ENCODE assay signal across 8 mouse cellular contexts in the genomic region with DNA sequence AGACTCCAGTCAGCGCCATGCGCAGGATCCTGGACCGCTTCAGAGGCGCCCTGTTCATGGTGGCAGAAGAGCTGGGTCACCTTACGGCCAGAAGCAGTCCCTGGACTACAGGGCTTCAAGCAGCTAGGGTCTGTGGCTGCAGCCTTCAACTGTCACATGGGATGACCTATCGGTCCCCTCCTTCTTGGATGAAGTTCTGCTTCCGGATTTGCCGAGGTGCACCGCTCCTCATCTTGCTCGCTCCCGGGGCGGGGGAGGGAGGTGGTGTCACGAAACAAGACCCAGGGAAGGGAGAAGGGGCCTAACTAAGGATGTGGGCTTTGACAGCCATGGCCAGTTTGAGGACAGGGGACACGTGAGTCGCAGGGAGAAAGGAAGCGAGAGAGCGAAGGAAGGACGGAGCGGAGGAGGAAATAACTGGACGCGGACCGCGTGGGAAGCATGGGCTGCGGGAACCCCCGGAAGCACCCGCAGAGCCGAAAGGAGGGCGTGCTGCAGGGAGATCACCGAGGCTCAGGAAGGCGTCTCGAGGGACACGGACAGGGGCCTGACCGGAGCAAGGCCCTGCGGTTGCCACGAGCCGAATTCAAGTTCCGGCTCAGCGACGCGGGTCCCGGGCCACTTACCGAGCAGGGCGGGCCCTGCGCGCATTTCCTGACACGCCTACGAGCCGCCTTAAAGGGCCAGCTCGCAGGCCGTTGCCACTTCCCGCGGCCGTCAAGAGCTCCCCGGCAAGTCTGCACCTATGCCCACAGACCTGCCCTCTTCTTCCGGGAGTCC. TPM values are rescaled to one million over a fixed set of nuclear protein-coding genes. Genes with fewer than 3 reads are reported as not detected.
DNase-seq lines count a peak whose midpoint lies in the region; ATAC-seq lines count a peak whose summit lies in the region.

No protein-coding gene starts in this region.

- peak overlapping the region; percentile 69 for H3K9ac ChIP-seq in limb, embryonic 12.5 days (replicated peaks)
- peak overlapping the region; percentile 66 for H3K9ac ChIP-seq in midbrain, embryonic 14.5 days (replicated peaks; ENCODE audit: low read length)

- ATAC-seq in granulocyte monocyte progenitor cell, adult 5-6 weeks (replicated peaks; ENCODE audit: poor library complexity, severe bottlenecking) = peak; percentile 73
- peak; percentile 74 for ATAC-seq in limb, embryonic 12.5 days (ENCODE audit: insufficient number of reproducible peaks, insufficient read depth, low FRiP score, low TSS enrichment, low read depth)
- ATAC-seq in midbrain, embryonic 14.5 days (ENCODE audit: low FRiP score, low TSS enrichment) = peak; percentile 82

- H3K27ac ChIP-seq in embryonic facial prominence, embryonic 10.5 days (replicated peaks) = peak overlapping the region; percentile 84
- H3K27ac ChIP-seq in limb, embryonic 12.5 days = no peak overlapping the region
- H3K27ac ChIP-seq in midbrain, embryonic 14.5 days (replicated peaks; ENCODE audit: low read depth, low read length) = peak overlapping the region; percentile 61

- peaks cover 40% of the 10 kb centered on the region for H3K4me1 ChIP-seq in embryonic facial prominence, embryonic 10.5 days
- H3K4me1 ChIP-seq in limb, embryonic 12.5 days (replicated peaks) = peaks cover 28% of the 10 kb centered on the region
- H3K4me1 ChIP-seq in midbrain, embryonic 14.5 days (ENCODE audit: control insufficient read depth, insufficient read depth, low read length) = peaks cover 33% of the 10 kb centered on the region

- peak overlapping the region; percentile 90 for H3K4me3 ChIP-seq in embryonic facial prominence, embryonic 10.5 days
- H3K4me3 ChIP-seq in limb, embryonic 12.5 days (replicated peaks) = peak overlapping the region; percentile 75
- peak overlapping the region; percentile 75 for H3K4me3 ChIP-seq in midbrain, embryonic 14.5 days (replicated peaks; ENCODE audit: low read depth, low read length)

- H3K4me2 ChIP-seq in limb, embryonic 12.5 days = peak overlapping the region; percentile 92
- H3K4me2 ChIP-seq in midbrain, embryonic 14.5 days (ENCODE audit: low read length) = peak overlapping the region; percentile 90

- peak; percentile 85 for DNase-seq in 3134 (ENCODE audit: extremely low read depth, insufficient read length, low spot score)
- DNase-seq in adrenal gland, postnatal 14 days = peak; percentile 89
- DNase-seq in embryonic facial prominence, embryonic 10.5 days (ENCODE audit: low spot score) = peak; percentile 87
- peak; percentile 84 for DNase-seq in kidney, adult 11 months
- DNase-seq in midbrain, embryonic 14.5 days = peak; percentile 92
- peak; percentile 63 for DNase-seq in spleen, adult 12 weeks (ENCODE audit: low spot score)

- no peaks in the 10 kb centered on the region for H3K9me3 ChIP-seq in embryonic facial prominence, embryonic 10.5 days
- H3K9me3 ChIP-seq in limb, embryonic 12.5 days = no peaks in the 10 kb centered on the region
- H3K9me3 ChIP-seq in midbrain, embryonic 14.5 days (ENCODE audit: control insufficient read depth, low read length) = no peaks in the 10 kb centered on the region

- H3K27me3 ChIP-seq in embryonic facial prominence, embryonic 10.5 days (replicated peaks; ENCODE audit: low read depth, poor library complexity, severe bottlenecking) = peaks cover 34% of the 10 kb centered on the region
- H3K27me3 ChIP-seq in limb, embryonic 12.5 days = peaks cover 29% of the 10 kb centered on the region
- H3K27me3 ChIP-seq in midbrain, embryonic 14.5 days (ENCODE audit: control insufficient read depth, insufficient read depth, low read length) = peaks cover 17% of the 10 kb centered on the region

- WGBS in embryonic facial prominence, embryonic 10.5 days = under 1% methylated on average over 55 of the region's 55 CpGs
- WGBS in limb, embryonic 12.5 days = under 1% methylated on average over 54 of the region's 55 CpGs
- under 1% methylated on average over 55 of the region's 55 CpGs for WGBS in midbrain, embryonic 14.5 days

- peaks cover 5% of the 10 kb centered on the region for H3K36me3 ChIP-seq in embryonic facial prominence, embryonic 10.5 days (replicated peaks)
- peaks cover 3% of the 10 kb centered on the region for H3K36me3 ChIP-seq in limb, embryonic 12.5 days
- peaks cover 1% of the 10 kb centered on the region; the same call in 1 of the 2 replicates for H3K36me3 ChIP-seq in midbrain, embryonic 14.5 days (ENCODE audit: control insufficient read depth, insufficient read depth, low read length)

RNA-seq across cellular contexts. Expression of gene Slc35c1, which starts 1.0 kb away (rescaled TPM):
- total RNA-seq in adrenal gland, postnatal 14 days (2021) = 15.6 and 19.5 TPM in 2 replicates
- 12.6 and 13.5 TPM in 2 replicates for polyA plus RNA-seq in embryonic facial prominence, embryonic 10.5 days (2016; fragmentation: Nextera tagmentation; extraction: Ambion mirVana)
- 84.7 and 86.6 TPM in 2 replicates for total RNA-seq in granulocyte monocyte progenitor cell, adult 5-6 weeks (2014; fragmentation: Nextera tagmentation)
- 23.4 and 23.8 TPM in 2 replicates for total RNA-seq in granulocyte monocyte progenitor cell, adult 5-6 weeks (2017)
- 7.2 and 9.1 TPM in 2 replicates for polyA plus RNA-seq in limb, embryonic 12.5 days (2016; fragmentation: Nextera tagmentation; extraction: Ambion mirVana)
- polyA plus RNA-seq in midbrain, embryonic 14.5 days (2014; fragmentation: Nextera tagmentation; extraction: Ambion mirVana) = 8.6 and 11.9 TPM in 2 replicates

RNA-seq across cellular contexts. Expression of gene Cry2, which starts 25.5 kb away (rescaled TPM):
- total RNA-seq in adrenal gland, postnatal 14 days (2021) = 31.8 and 37.3 TPM in 2 replicates
- polyA plus RNA-seq in embryonic facial prominence, embryonic 10.5 days (2016; fragmentation: Nextera tagmentation; extraction: Ambion mirVana) = 23.4 and 23.7 TPM in 2 replicates
- 12.3 and 15.8 TPM in 2 replicates for total RNA-seq in granulocyte monocyte progenitor cell, adult 5-6 weeks (2014; fragmentation: Nextera tagmentation)
- total RNA-seq in granulocyte monocyte progenitor cell, adult 5-6 weeks (2017) = 8.4 and 8.7 TPM in 2 replicates
- 27.1 TPM in 2 replicates for polyA plus RNA-seq in limb, embryonic 12.5 days (2016; fragmentation: Nextera tagmentation; extraction: Ambion mirVana)
- 33.3 and 33.9 TPM in 2 replicates for polyA plus RNA-seq in midbrain, embryonic 14.5 days (2014; fragmentation: Nextera tagmentation; extraction: Ambion mirVana)

RNA-seq across cellular contexts. Expression of gene Mapk8ip1, which starts 58.3 kb away (rescaled TPM):
- total RNA-seq in adrenal gland, postnatal 14 days (2021) = 21.2 and 22.8 TPM in 2 replicates
- polyA plus RNA-seq in embryonic facial prominence, embryonic 10.5 days (2016; fragmentation: Nextera tagmentation; extraction: Ambion mirVana) = 36.0 and 37.1 TPM in 2 replicates
- total RNA-seq in granulocyte monocyte progenitor cell, adult 5-6 weeks (2014; fragmentation: Nextera tagmentation) = not detected in 2 replicates
- total RNA-seq in granulocyte monocyte progenitor cell, adult 5-6 weeks (2017) = not detected in 2 replicates
- polyA plus RNA-seq in limb, embryonic 12.5 days (2016; fragmentation: Nextera tagmentation; extraction: Ambion mirVana) = 29.4 and 34.8 TPM in 2 replicates
- polyA plus RNA-seq in midbrain, embryonic 14.5 days (2014; fragmentation: Nextera tagmentation; extraction: Ambion mirVana) = 62.4 and 117 TPM in 2 replicates
